Comparison of ENCODE assay signal across 8 mouse cellular contexts in the genomic region with DNA sequence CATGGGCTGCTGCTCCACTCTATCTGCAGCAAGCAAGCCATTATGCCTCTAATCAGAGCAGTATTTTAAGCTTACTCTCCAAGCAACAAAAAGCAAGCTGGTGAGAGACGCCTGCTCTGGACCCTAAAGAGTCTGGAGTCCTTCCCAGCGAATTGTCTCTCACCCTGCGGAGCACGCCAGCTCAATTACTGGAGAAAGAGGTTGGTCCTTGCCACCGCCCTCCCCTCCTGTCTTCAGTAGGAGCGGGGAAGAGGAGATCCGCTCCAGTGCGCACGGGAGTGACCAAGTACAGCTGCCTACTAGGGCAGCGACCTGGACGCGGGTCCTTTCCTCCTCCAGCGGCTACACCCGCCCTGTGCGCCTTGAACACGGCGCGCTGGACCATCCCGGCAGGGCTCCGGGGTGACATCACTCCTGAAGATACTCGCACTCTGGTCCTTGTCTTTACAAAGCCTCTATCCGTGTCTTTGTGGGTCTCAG. TPM values are rescaled to one million over a fixed set of nuclear protein-coding genes. Genes with fewer than 3 reads are reported as not detected.
DNase-seq lines count a peak whose midpoint lies in the region; ATAC-seq lines count a peak whose summit lies in the region.

A gene (plus strand): TSS at position 127 of the 480 bp plus-strand sequence.

- WGBS in liver, embryonic 11.5 days, result 1% methylated on average over 22 of the region's 22 CpGs

- H3K27ac ChIP-seq in liver, embryonic 11.5 days (ENCODE audit: low read depth, low read length), result no peak within 1 kb of the TSS

- no peaks in the 10 kb centered on the region for H3K9me3 ChIP-seq in liver, embryonic 11.5 days (ENCODE audit: control insufficient read depth, low read length)

- no peaks in the 10 kb centered on the region for H3K36me3 ChIP-seq in liver, embryonic 11.5 days (ENCODE audit: control insufficient read depth, insufficient read depth, low read length)

- peak within 1 kb of the TSS; percentile 62 for H3K4me2 ChIP-seq in liver, embryonic 11.5 days

- peak within 1 kb of the TSS; percentile 29 for H3K4me3 ChIP-seq in liver, embryonic 11.5 days (ENCODE audit: low read depth, low read length)

- H3K4me1 ChIP-seq in liver, embryonic 11.5 days (replicated peaks; ENCODE audit: control insufficient read depth, insufficient read depth, low read length), result no peaks in the 10 kb centered on the region

- DNase-seq in liver, embryonic 11.5 days (ENCODE audit: low spot score), result peak; percentile 37
- DNase-seq in liver, result no peak
- DNase-seq in cerebellum, adult 9-11 months, result peak; percentile 18
- DNase-seq in forelimb bud, embryonic 11.5 days (ENCODE audit: low read depth, low spot score), result peak; percentile 21
- DNase-seq in left cerebral cortex, adult 18-20 months (ENCODE audit: low spot score in 2 of 2), result peak; percentile 12 to 36
- DNase-seq in neural tube, embryonic 10.5 days (ENCODE audit: extremely low spot score, low spot score), result peak; percentile 59
- no peak for DNase-seq in gastrocnemius, adult 18-20 months (ENCODE audit: low spot score)
- no peak for DNase-seq in spleen, postnatal 14 days (ENCODE audit: low spot score in 2 of 2)

- no peak for ATAC-seq in liver, embryonic 11.5 days (replicated peaks; ENCODE audit: low FRiP score)

- H3K9ac ChIP-seq in liver, embryonic 11.5 days (ENCODE audit: low read depth, low read length), result no peak within 1 kb of the TSS

- peaks cover 12% of the 10 kb centered on the region for H3K27me3 ChIP-seq in liver, embryonic 11.5 days (replicated peaks; ENCODE audit: control insufficient read depth, insufficient read depth, low read length)

RNA-seq across cellular contexts. Expression of the gene that starts here (rescaled TPM):
- not detected in 2 replicates for polyA plus RNA-seq in liver, embryonic 11.5 days (2014; fragmentation: Nextera tagmentation; extraction: Ambion mirVana)
- 10 to 100 TPM; 85.1 to 87.9 TPM for total RNA-seq in left cerebral cortex, adult 18-20 months (2021)
- total RNA-seq in gastrocnemius, adult 18-20 months (2021), result under 1 TPM; 0.11 to 0.14 TPM

Comparison
In these comparisons a context has a peak if more than half of its experiments do, and no peak if none do; other contexts are left out.
1. RNA of the gene that starts here (total RNA-seq): 85.1 to 87.9 TPM in left cerebral cortex, adult 18-20 months; 0.11 to 0.14 TPM in gastrocnemius, adult 18-20 months; every median in the first group is over 10 times any median in the second.
2. Peak in DNase-seq, H3K4me3 ChIP-seq and H3K4me2 ChIP-seq in liver, embryonic 11.5 days; RNA of the gene not detected or under 1 TPM.
3. DNase-seq: peak in cerebellum, adult 9-11 months (single experiment), forelimb bud, embryonic 11.5 days (single experiment), left cerebral cortex, adult 18-20 months (2 of 2) and neural tube, embryonic 10.5 days (single experiment); none in liver (single experiment), gastrocnemius, adult 18-20 months (single experiment) and spleen, postnatal 14 days (0 of 2).